ENCODE assay signal across 8 mouse cellular contexts in genomic region chr19:60889714-60890315, GRCm38 (mm10). TPM values are rescaled to one million over a fixed set of nuclear protein-coding genes. Genes with fewer than 3 reads are reported as not detected.
DNase-seq lines count a peak whose midpoint lies in the region; ATAC-seq lines count a peak whose summit lies in the region.

Gene Grk5 (plus strand): TSS chr19:60889749.

- no peaks in the 10 kb centered on the region for H3K9me3 ChIP-seq in hindbrain, embryonic 13.5 days

- WGBS in hindbrain, embryonic 13.5 days: under 1% methylated on average over 55 of the region's 55 CpGs

- peak; percentile 98 for DNase-seq in NIH3T3 (ENCODE audit: low read depth)
- peak; percentile 98 to 99 for DNase-seq in cerebellum, postnatal 10 days
- peak; percentile 87 to 92 for DNase-seq in frontal cortex, postnatal 14 days (ENCODE audit: low spot score in 2 of 2)
- DNase-seq in layer of hippocampus, postnatal 25 days (ENCODE audit: extremely low spot score in 1 of 2, low spot score in 1 of 2): peak; percentile 93 to 97
- peak; percentile 96 for DNase-seq in lung, postnatal 25 days (ENCODE audit: low spot score)
- peak; percentile 97 for DNase-seq in retina, embryonic 14.5 days (ENCODE audit: low spot score)
- peak; percentile 97 for DNase-seq in thymus, postnatal 4 days

- H3K4me2 ChIP-seq in hindbrain, embryonic 13.5 days: peak within 1 kb of the TSS; percentile 60

- no peaks in the 10 kb centered on the region for H3K27me3 ChIP-seq in hindbrain, embryonic 13.5 days

- peak; percentile 99 for ATAC-seq in hindbrain, embryonic 13.5 days (ENCODE audit: low FRiP score)

- H3K9ac ChIP-seq in hindbrain, embryonic 13.5 days: peak within 1 kb of the TSS; percentile 84

- H3K36me3 ChIP-seq in hindbrain, embryonic 13.5 days: no peaks in the 10 kb centered on the region

- H3K27ac ChIP-seq in hindbrain, embryonic 13.5 days: peak within 1 kb of the TSS; percentile 96

- H3K4me3 ChIP-seq in hindbrain, embryonic 13.5 days: peak within 1 kb of the TSS; percentile 80

- H3K4me1 ChIP-seq in hindbrain, embryonic 13.5 days (replicated peaks): peaks cover 24% of the 10 kb centered on the region

RNA-seq across cellular contexts. Expression of gene Grk5, which starts in this region (rescaled TPM):
- 2.2 and 2.3 TPM in 2 replicates for polyA plus RNA-seq in hindbrain, embryonic 13.5 days (2015; fragmentation: Nextera tagmentation; extraction: Ambion mirVana)
- 10 to 100 TPM in 1 of 2 experiments, 1 to 10 TPM in 1; 8.2 to 10.4 TPM for total RNA-seq in layer of hippocampus, postnatal 25 days (2021)

Comparison
In these comparisons a context has a peak if more than half of its experiments do, and no peak if none do; other contexts are left out.
1. Peak in every context shown above with its lines: DNase-seq, ATAC-seq, H3K4me3 ChIP-seq and H3K27ac ChIP-seq.